Comparison of ENCODE assay signal across 23 mouse cellular contexts in genomic region chr7:51899066-51899465, GRCm38 (mm10). TPM values are rescaled to one million over a fixed set of nuclear protein-coding genes. Genes with fewer than 3 reads are reported as not detected.
DNase-seq lines count a peak whose midpoint lies in the region; ATAC-seq and TF ChIP-seq lines count a peak whose summit lies in the region.
"Had no signal": no experiment of that assay in that cellular context is flagged by ENCODE, and none has a peak within 500 bp of the region (broad histone marks: within the 10 kb centered on the region; RNA-seq: fewer than 3 reads in every experiment).

No protein-coding gene starts in this region.

- DNase-seq in adrenal gland, adult 8-10 months: peak; percentile 38
- no peak for DNase-seq in adrenal gland, postnatal 25 days
- DNase-seq in forebrain, embryonic 11.5 days (ENCODE audit: low spot score): no peak
- peak; percentile 10 for DNase-seq in adipocyte (ENCODE audit: low spot score)
- DNase-seq in brain, embryonic 14.5 days (ENCODE audit: low read depth): peak; percentile 65
- DNase-seq in cerebellum, adult 11-12 months: no peak
- no peak for DNase-seq in frontal cortex, postnatal 25 days (ENCODE audit: low spot score in 2 of 2)
- DNase-seq: cerebellum, adult 9-10 months; gastrocnemius, postnatal 14 days; heart, adult 18-20 months; heart, postnatal 10 days; kidney, postnatal 25 days; layer of hippocampus, postnatal 36 days had no signal

- H3K4me2 ChIP-seq in forebrain, embryonic 15.5 days (replicated peaks): no peak overlapping the region
- no peak overlapping the region for H3K4me2 ChIP-seq in forebrain, embryonic 11.5 days (ENCODE audit: low read depth, low read length, severe bottlenecking)
- H3K4me2 ChIP-seq: heart, embryonic 12.5 days; intestine, embryonic 15.5 days; limb, embryonic 15.5 days; stomach, embryonic 15.5 days had no signal

- H3K27me3 ChIP-seq in forebrain, embryonic 15.5 days: no peaks in the 10 kb centered on the region
- H3K27me3 ChIP-seq in forebrain, embryonic 11.5 days (ENCODE audit: control insufficient read depth, insufficient read depth, low read length): no peaks in the 10 kb centered on the region
- H3K27me3 ChIP-seq: heart, embryonic 12.5 days; intestine, embryonic 15.5 days; limb, embryonic 15.5 days; stomach, embryonic 15.5 days had no signal

- no peaks in the 10 kb centered on the region for H3K36me3 ChIP-seq in forebrain, embryonic 15.5 days
- no peaks in the 10 kb centered on the region for H3K36me3 ChIP-seq in forebrain, embryonic 11.5 days (ENCODE audit: control insufficient read depth, insufficient read depth, low read length)
- H3K36me3 ChIP-seq: heart, embryonic 12.5 days; hindbrain, embryonic 10.5 days; intestine, embryonic 15.5 days; stomach, embryonic 15.5 days had no signal

- H3K9ac ChIP-seq in forebrain, embryonic 15.5 days (replicated peaks): no peak overlapping the region
- no peak overlapping the region for H3K9ac ChIP-seq in forebrain, embryonic 11.5 days (ENCODE audit: low read length)
- H3K9ac ChIP-seq: heart, embryonic 12.5 days; intestine, embryonic 15.5 days; limb, embryonic 15.5 days; stomach, embryonic 15.5 days had no signal

- TF ChIP-seq POLR2A in brain, embryonic 14.5 days (IDR thresholded peaks at IDR 0.05; ENCODE audit: borderline replicate concordance, extremely low read depth, insufficient read depth, insufficient read length, poor library complexity, severe bottlenecking): no peak

- peaks cover 5% of the 10 kb centered on the region; the same call in 1 of the 2 replicates for H3K4me1 ChIP-seq in forebrain, embryonic 15.5 days
- no peaks in the 10 kb centered on the region for H3K4me1 ChIP-seq in forebrain, embryonic 11.5 days (replicated peaks; ENCODE audit: control insufficient read depth, insufficient read depth, low read length)
- H3K4me1 ChIP-seq: heart, embryonic 12.5 days; hindbrain, embryonic 10.5 days; intestine, embryonic 15.5 days; stomach, embryonic 15.5 days had no signal

- H3K9me3 ChIP-seq in forebrain, embryonic 15.5 days: no peaks in the 10 kb centered on the region
- no peaks in the 10 kb centered on the region for H3K9me3 ChIP-seq in forebrain, embryonic 11.5 days (ENCODE audit: control insufficient read depth, low read length)
- H3K9me3 ChIP-seq: heart, embryonic 12.5 days; hindbrain, embryonic 10.5 days; intestine, embryonic 15.5 days; limb, embryonic 15.5 days; stomach, embryonic 15.5 days had no signal

- TF ChIP-seq CTCF in brain, embryonic 14.5 days (IDR thresholded peaks at IDR 0.05; ENCODE audit: borderline replicate concordance, extremely low read depth, insufficient read depth, insufficient read length): no peak

- 44% methylated on average over 6 of the region's 6 CpGs for WGBS in forebrain, embryonic 15.5 days
- WGBS in forebrain, embryonic 11.5 days: 74% methylated on average over 6 of the region's 6 CpGs

- H3K4me3 ChIP-seq in forebrain, embryonic 15.5 days: no peak overlapping the region
- H3K4me3 ChIP-seq in forebrain, embryonic 11.5 days (ENCODE audit: low read depth, low read length): no peak overlapping the region
- H3K4me3 ChIP-seq: heart, embryonic 12.5 days; hindbrain, embryonic 10.5 days; intestine, embryonic 15.5 days; limb, embryonic 15.5 days; stomach, embryonic 15.5 days had no signal

- no peak overlapping the region for H3K27ac ChIP-seq in forebrain, embryonic 15.5 days (replicated peaks)
- H3K27ac ChIP-seq in forebrain, embryonic 11.5 days (ENCODE audit: low read depth, low read length): no peak overlapping the region
- H3K27ac ChIP-seq: hindbrain, embryonic 10.5 days; intestine, embryonic 15.5 days; limb, embryonic 15.5 days; macrophage; stomach, embryonic 15.5 days had no signal

- 0 out of 2 replicates have a peak, but pooled peaks have one; percentile 38 for ATAC-seq in forebrain, embryonic 15.5 days (replicated peaks)
- ATAC-seq in forebrain, embryonic 11.5 days (replicated peaks; ENCODE audit: low FRiP score): no peak
- ATAC-seq: CD4-positive, CD25-positive, alpha-beta regulatory T cell, adult 4 months; hindbrain, embryonic 16.5 days; intestine, embryonic 15.5 days; midbrain, embryonic 16.5 days had no signal

RNA-seq across cellular contexts. Expression of gene Fancf, which starts 37.0 kb away (rescaled TPM):
- 10 to 100 TPM; 10.5 to 16.5 (median 13.5) TPM for total RNA-seq in adrenal gland, adult 8-10 months (2022)
- 11.4 and 12.8 TPM in 2 replicates for total RNA-seq in adrenal gland, postnatal 25 days (2021)
- polyA plus RNA-seq in forebrain, embryonic 15.5 days (2015; fragmentation: Nextera tagmentation; extraction: Ambion mirVana): 11.2 and 11.8 TPM in 2 replicates
- polyA plus RNA-seq in forebrain, embryonic 11.5 days (2014; fragmentation: Nextera tagmentation; extraction: Ambion mirVana): 15.5 and 15.7 TPM in 2 replicates
- polyA plus RNA-seq in brain, embryonic 14.5 days (2012; rRNA removed): 10.0 and 15.3 TPM in 2 replicates

RNA-seq across cellular contexts. Expression of gene Gas2, which starts 37.3 kb away (rescaled TPM):
- 10 to 100 TPM; 45.7 to 85.5 (median 58.7) TPM for total RNA-seq in adrenal gland, adult 8-10 months (2022)
- 35.9 and 40.1 TPM in 2 replicates for total RNA-seq in adrenal gland, postnatal 25 days (2021)
- 15.5 and 19.7 TPM in 2 replicates for polyA plus RNA-seq in forebrain, embryonic 15.5 days (2015; fragmentation: Nextera tagmentation; extraction: Ambion mirVana)
- 33.3 and 34.0 TPM in 2 replicates for polyA plus RNA-seq in forebrain, embryonic 11.5 days (2014; fragmentation: Nextera tagmentation; extraction: Ambion mirVana)
- 12.5 and 14.3 TPM in 2 replicates for polyA plus RNA-seq in brain, embryonic 14.5 days (2012; rRNA removed)

Comparison
In these comparisons a context has a peak if more than half of its experiments do, and no peak if none do; other contexts are left out.
1. DNase-seq: peak in adrenal gland, adult 8-10 months (single experiment), adipocyte (single experiment) and brain, embryonic 14.5 days (single experiment); none in adrenal gland, postnatal 25 days (single experiment), forebrain, embryonic 11.5 days (single experiment), cerebellum, adult 11-12 months (single experiment) and frontal cortex, postnatal 25 days (0 of 2).